In genomic region chr15:8101975-8102542, GRCm38 (mm10) we compare ENCODE assay signal across 8 mouse cellular contexts. TPM values are rescaled to one million over a fixed set of nuclear protein-coding genes. Genes with fewer than 3 reads are reported as not detected.
DNase-seq lines count a peak whose midpoint lies in the region; TF ChIP-seq lines count a peak whose summit lies in the region.
"Not testable (repeated sequence)": the region's sequence is repeated elsewhere in the genome, so short reads cannot be mapped to it uniquely, and the experiment has no call there.

No protein-coding gene starts in this region.

- H3K36me3 ChIP-seq in CH12.LX (replicated peaks in 1 of 2; ENCODE audit: control insufficient read depth in 1 of 2, insufficient read depth in 1 of 2, low read length in 1 of 2); E14TG2a.4 (ENCODE audit: insufficient read depth, low read length); small intestine, adult 2 months (ENCODE audit: control insufficient read depth, insufficient read depth, low read length): not testable (repeated sequence)

- TF ChIP-seq POLR2A in CH12.LX (IDR thresholded peaks at IDR 0.05; ENCODE audit: low read depth, low read length); small intestine, adult 2 months (IDR thresholded peaks at IDR 0.05; ENCODE audit: low read depth, low read length): not testable (repeated sequence)

- dilution Hi-C loops in CH12.LX (cut with MboI; ENCODE audit: extremely low pct_ligation_motif_present, extremely low pct_unique_long_range_greater_than_20kb, low sequenced_read_pairs): not testable (repeated sequence)

- peak overlapping the region; percentile 96 for H3K9ac ChIP-seq in CH12.LX (ENCODE audit: insufficient read depth, low read depth)

- TF ChIP-seq CTCF in CH12.LX (conservative IDR thresholded peaks at IDR 0.05 in 1 of 2, IDR thresholded peaks at IDR 0.05 in 1 of 2; ENCODE audit: low read depth in 2 of 2, low read length in 2 of 2); E14TG2a.4 (conservative IDR thresholded peaks at IDR 0.05; ENCODE audit: low read length); small intestine, adult 2 months (IDR thresholded peaks at IDR 0.05; ENCODE audit: extremely low read depth, insufficient read length, insufficient replicate concordance, low read depth, low read length): not testable (repeated sequence)

- peak overlapping the region; percentile 65 for H3K27ac ChIP-seq in CH12.LX (ENCODE audit: insufficient read depth, low read depth)
- peak overlapping the region; percentile 27; the same call in 1 of the 2 replicates for H3K27ac ChIP-seq in small intestine, adult 2 months (ENCODE audit: insufficient read depth, low read depth, low read length)

- not testable (repeated sequence) for H3K9me3 ChIP-seq in CH12.LX (replicated peaks; ENCODE audit: low read length)
- peaks cover 20% of the 10 kb centered on the region for H3K9me3 ChIP-seq in E14TG2a.4 (ENCODE audit: low read length)

- not testable (repeated sequence) for H3K27me3 ChIP-seq in CH12.LX (replicated peaks); E14TG2a.4 (ENCODE audit: insufficient read depth, low read length); small intestine, adult 2 months (ENCODE audit: control insufficient read depth, insufficient read depth, low read length)

- 77% methylated on average over 15 of the region's 15 CpGs for WGBS in small intestine, adult 2 months

- in situ Hi-C loops in CH12.LX (cut with MboI; ENCODE audit: low pct_ligation_motif_present, low pct_unique_long_range_greater_than_20kb, low sequenced_read_pairs): loop anchor here (25.0 kb wide), 1 partner anchor 510 kb away; no protein-coding TSS in a partner anchor

- DNase-seq in CH12.LX (ENCODE audit: extremely low read depth): peak; percentile 69
- peak; percentile 91 for DNase-seq in MN1 (ENCODE audit: low spot score)
- peak; percentile 38 for DNase-seq in R1 (ENCODE audit: low read depth, low spot score)
- DNase-seq in ZHBTc4 (ENCODE audit: low read depth, low spot score): peak; percentile 27
- peak; percentile 34 for DNase-seq in heart, adult 11 months
- peak; percentile 39 for DNase-seq in induced T-regulatory cell, adult 2 months (ENCODE audit: low read depth)

- peaks cover 26% of the 10 kb centered on the region for H3K79me2 ChIP-seq in CH12.LX (replicated peaks; ENCODE audit: control insufficient read depth, extremely low read depth, insufficient read depth, poor library complexity, severe bottlenecking)

- H3K4me3 ChIP-seq in CH12.LX (replicated peaks in 1 of 3; ENCODE audit: low read depth in 2 of 3, low read length in 2 of 3, poor library complexity in 1 of 3) (peak overlapping the region; percentile 59 to 84 (median 81)), E14TG2a.4 (replicated peaks; ENCODE audit: low read length) (peak overlapping the region; percentile 54)
- peak overlapping the region; percentile 33; the same call in 1 of the 2 replicates for H3K4me3 ChIP-seq in small intestine, adult 2 months (ENCODE audit: low read depth, low read length)

- TF ChIP-seq RAD21 in CH12.LX (IDR thresholded peaks at IDR 0.05; ENCODE audit: low read depth, low read length): not testable (repeated sequence)

- TF ChIP-seq EP300 in CH12.LX (IDR thresholded peaks at IDR 0.05; ENCODE audit: low read length): not testable (repeated sequence)

- H3K4me1 ChIP-seq in CH12.LX (ENCODE audit: control insufficient read depth in 1 of 2, insufficient read depth in 2 of 2) (peaks cover 2 to 11% of the 10 kb centered on the region in 2 experiments; a peak in 3 of 4 replicates), E14TG2a.4 (replicated peaks; ENCODE audit: low read depth, low read length) (peaks cover 20% of the 10 kb centered on the region)
- not testable (repeated sequence) for H3K4me1 ChIP-seq in small intestine, adult 2 months (ENCODE audit: control insufficient read depth, insufficient read depth, insufficient read length, low read length)

- H3K4me2 ChIP-seq in CH12.LX (ENCODE audit: insufficient read depth, low read depth, poor library complexity, severe bottlenecking): peak overlapping the region; percentile 29

TF ChIP-seq in CH12.LX, 34 proteins besides CTCF, POLR2A, EP300 and RAD21:
- TF ChIP-seq ETS1 (conservative IDR thresholded peaks at IDR 0.05; ENCODE audit: low read depth, low read length): peak; percentile 37; the same call in 1 of the 2 replicates
- TF ChIP-seq NRF1 (IDR thresholded peaks at IDR 0.05; ENCODE audit: low read depth, low read length): peak; percentile 52
- 0 out of 2 replicates have a peak, but pooled peaks have one; percentile 50 for TF ChIP-seq MYC (IDR thresholded peaks at IDR 0.05; ENCODE audit: low read depth, low read length)
- peak; percentile 65; the same call in 1 of the 2 replicates for TF ChIP-seq SIN3A (IDR thresholded peaks at IDR 0.05; ENCODE audit: low read length)

RNA-seq across cellular contexts. Expression of gene Wdr70, which starts 3.0 kb away (rescaled TPM):
- total RNA-seq in CH12.LX (2012; rRNA removed): 20.9 and 21.9 TPM in 2 replicates
- 21.7 and 23.6 TPM in 2 replicates for total RNA-seq in CH12.LX (2014; rRNA removed)
- 37.1 and 38.5 TPM in 2 replicates for polyA plus RNA-seq in CH12.LX (2012; ENCODE audit: insufficient read length, low read depth)
- 1.7 and 3.8 TPM in 2 replicates for polyA plus RNA-seq in small intestine, adult 2 months (2012; rRNA removed)

RNA-seq across cellular contexts. Expression of gene Nup155, which starts 7.0 kb away (rescaled TPM):
- total RNA-seq in CH12.LX (2012; rRNA removed) (42.3 and 48.2 TPM in 2 replicates), CH12.LX (2014; rRNA removed) (45.0 and 48.8 TPM in 2 replicates)
- polyA plus RNA-seq in CH12.LX (2012; ENCODE audit: insufficient read length, low read depth): 36.9 and 37.4 TPM in 2 replicates
- 1.7 and 2.0 TPM in 2 replicates for polyA plus RNA-seq in small intestine, adult 2 months (2012; rRNA removed)

Comparison
In these comparisons a context has a peak if more than half of its experiments do, and no peak if none do; other contexts are left out.
1. Peak in every context shown above with its lines: DNase-seq, H3K4me3 ChIP-seq and H3K27ac ChIP-seq.
2. DNase-seq: peak in every context shown above with its lines; median percentile 91 in MN1; 69 in CH12.LX; 39 in induced T-regulatory cell, adult 2 months; 38 in R1; 34 in heart, adult 11 months; 27 in ZHBTc4.
3. RNA of gene Nup155, which starts 7.0 kb away (polyA plus RNA-seq): 36.9 to 37.4 TPM in CH12.LX; 1.7 to 2.0 TPM in small intestine, adult 2 months; every median in the first group is over 10 times any median in the second.